Mouse (Mus musculus) liver, adult 2 months (tissue): ENCODE results near the gene Tnfrsf14.

Source experiments
- CTCF ChIP-seq: fragments of 200-500 bp; IDR thresholded peaks from 2 replicates; pipeline ENCODE4 v1.5.1; 2011; ENCODE audit warnings: low read depth, low read length, control low read depth
- POLR2A ChIP-seq: fragments of 200-500 bp; IDR thresholded peaks from 2 replicates; pipeline ENCODE4 v1.6.1; 2011; ENCODE audit warnings: low read length, control low read depth; ENCODE audit not compliant: insufficient read depth; ENCODE audit errors: extremely low read depth

GRCm38 (mm10) chr4:154895549-154895948 lies 32.8 kb downstream of the Tnfrsf14 start:
- TF ChIP-seq CTCF (no peak), POLR2A (no peak)
